Mouse (Mus musculus): Measurements from ENCODE around the gene Traf3ip1.

DNA sequence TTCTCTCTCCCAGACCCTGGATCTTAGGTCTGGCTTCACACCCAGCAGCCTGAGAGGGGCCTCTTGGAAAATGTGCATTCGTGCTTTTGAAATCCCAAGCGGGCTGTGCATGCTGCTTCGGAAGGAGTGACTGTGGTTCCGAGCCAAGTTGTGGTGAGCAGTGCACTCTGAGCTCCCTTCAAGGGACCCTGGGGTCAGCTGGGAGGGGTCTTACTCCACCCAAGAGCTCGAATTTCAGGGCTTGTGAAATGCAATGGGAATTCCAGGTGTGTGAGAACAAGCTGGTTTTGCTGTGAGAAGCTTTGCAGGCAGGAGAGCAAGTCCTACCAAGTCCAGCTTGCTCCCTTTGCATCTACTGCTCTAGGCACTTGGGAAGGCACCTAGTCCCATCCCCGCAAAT is 70.2 kb downstream of the Traf3ip1 start:
- TF ChIP-seq SMC3 (IDR thresholded peaks at IDR 0.05; ENCODE audit: low read depth, low read length) (no peak), MAFK (IDR thresholded peaks at IDR 0.05; ENCODE audit: insufficient replicate concordance, low read length) (no peak), NRF1 (IDR thresholded peaks at IDR 0.05; ENCODE audit: low read depth, low read length) (no peak), CTCF (conservative IDR thresholded peaks at IDR 0.05 in 1 of 2, IDR thresholded peaks at IDR 0.05 in 1 of 2; ENCODE audit: low read depth in 2 of 2, low read length in 2 of 2) (no peak), ZNF384 (IDR thresholded peaks at IDR 0.05; ENCODE audit: low read depth, low read length) (no peak)

Data from CH12.LX (cell line).